Mouse (Mus musculus) thymus, postnatal 10 days (tissue): ENCODE measurements around the gene Plcb1.

Experiments used
- DNase-seq, 2 experiments: peaks; one replicate each; pipeline ENCODE4 v3.0.0; 2021; ENCODE audit warnings: low spot score in 2 of 2

Gene Plcb1

GRCm38 (mm10) chr2:134785970-134786855, at the start of gene Plcb1:
TSS of gene Plcb1 (plus strand) at chr2:134786067.
- peak in 1 of 2 experiments; percentile 3 for DNase-seq

DNA sequence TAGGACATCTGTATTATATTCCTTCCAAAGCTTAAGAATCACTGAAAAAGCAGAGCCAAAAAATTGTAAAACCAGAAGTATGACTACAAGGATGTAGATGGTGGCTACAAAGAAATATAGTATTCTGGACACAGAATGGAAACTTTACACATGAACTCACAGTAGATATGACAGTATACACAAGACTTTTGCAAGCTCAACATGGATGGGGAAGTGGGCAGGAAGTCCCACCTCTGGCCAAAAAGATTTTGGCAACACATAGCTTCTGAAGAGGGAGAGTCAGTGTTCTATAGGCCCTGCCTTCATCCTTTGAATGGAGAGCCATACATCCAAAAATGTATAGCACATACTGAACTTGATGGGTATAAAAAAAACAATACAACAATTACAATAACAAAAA, 30.3 kb upstream of the Plcb1 start:
- no peak for DNase-seq

- no peak for DNase-seq
These were observed 29.8 kb upstream of the Plcb1 start for GRCm38 (mm10) chr2:134756086-134756485.

- DNase-seq, result no peak
These were observed 24.8 kb upstream of the Plcb1 start for GRCm38 (mm10) chr2:134761029-134761428.

DNA sequence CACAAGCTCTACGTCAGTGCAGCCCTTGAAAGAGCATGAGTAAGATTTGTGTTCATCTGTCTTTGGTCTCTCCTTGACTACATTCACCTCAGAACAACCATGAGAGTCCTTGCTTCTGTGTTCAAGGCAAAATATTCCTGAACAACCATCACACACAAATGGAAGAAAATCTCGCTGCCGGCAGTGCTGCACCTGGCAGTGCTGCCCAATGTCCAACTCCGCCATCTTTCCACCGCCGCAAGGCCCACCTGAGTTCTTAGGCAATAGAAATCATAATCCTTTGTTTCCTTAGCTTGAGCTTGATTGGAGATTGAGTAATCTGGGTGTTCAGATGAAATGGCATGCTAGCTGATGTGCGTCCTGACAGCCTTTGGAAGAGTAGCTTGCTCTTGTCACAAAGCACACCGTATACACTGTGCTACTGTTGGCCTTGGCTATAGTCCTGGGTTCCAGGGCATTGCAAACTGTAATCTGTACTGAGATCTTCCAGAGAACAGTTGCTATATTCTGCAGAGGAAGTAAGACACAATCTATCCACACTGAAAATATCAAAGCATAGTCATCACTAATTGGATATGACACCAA, 22.4 kb upstream of the Plcb1 start:
- no peak for DNase-seq

DNA sequence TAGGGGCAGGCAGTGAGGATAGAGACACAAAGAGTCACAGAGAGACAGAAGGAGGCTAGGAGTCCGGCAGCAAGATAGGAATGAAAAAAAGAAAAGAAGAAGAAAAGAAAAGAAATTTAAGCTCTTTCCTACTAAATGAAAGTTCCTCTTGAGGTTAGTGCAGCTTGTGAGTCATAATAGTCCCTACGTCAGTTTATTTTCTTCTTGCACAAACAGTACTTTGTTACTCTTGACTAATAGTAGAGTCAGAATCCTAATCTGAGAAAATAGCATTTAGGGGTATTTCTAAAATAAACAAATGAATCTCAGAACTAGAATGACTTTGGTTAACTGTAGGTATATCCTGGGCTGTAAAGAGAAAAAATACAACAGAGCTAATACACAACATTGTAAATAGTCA, 21.4 kb upstream of the Plcb1 start:
- no peak for DNase-seq

DNA sequence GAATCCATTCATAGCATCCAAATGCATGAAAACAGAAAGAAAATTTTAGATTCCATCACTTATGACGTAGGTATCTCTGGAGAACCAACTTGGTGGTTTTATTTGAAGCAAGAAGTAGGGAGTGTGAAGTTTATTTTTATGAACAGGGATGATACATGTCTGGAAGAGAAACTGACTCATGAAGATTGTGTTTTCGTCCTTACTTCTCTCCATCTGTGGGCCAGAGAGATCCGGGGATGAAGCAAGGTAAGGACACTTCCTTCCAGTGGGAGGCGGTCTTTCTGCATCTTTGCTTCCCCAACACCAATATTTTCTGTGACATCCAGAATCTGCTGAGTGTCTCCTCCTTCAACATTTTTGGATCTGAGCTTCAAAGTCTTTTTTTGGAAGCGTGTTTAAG, 6.0 kb upstream of the Plcb1 start:
- DNase-seq, result no peak

DNA sequence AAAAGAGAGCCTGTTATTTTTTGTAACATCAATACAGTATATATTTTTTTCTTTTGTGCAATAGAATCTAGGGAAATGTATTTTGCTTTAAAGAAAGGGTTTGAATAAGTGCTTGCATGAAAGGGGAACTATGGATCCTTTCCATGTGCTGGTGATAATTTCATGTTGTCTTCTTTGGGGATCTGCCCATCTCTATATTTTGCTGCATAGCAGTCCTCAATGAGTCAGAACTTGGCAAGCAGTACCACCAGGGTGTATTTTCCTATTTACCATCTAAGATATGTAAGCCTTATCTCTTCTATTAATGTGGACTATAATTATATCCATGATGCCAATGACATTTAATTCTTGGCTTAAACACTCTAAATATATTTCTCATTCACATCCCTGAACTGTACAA, 5.6 kb upstream of the Plcb1 start:
- DNase-seq, result no peak

DNA sequence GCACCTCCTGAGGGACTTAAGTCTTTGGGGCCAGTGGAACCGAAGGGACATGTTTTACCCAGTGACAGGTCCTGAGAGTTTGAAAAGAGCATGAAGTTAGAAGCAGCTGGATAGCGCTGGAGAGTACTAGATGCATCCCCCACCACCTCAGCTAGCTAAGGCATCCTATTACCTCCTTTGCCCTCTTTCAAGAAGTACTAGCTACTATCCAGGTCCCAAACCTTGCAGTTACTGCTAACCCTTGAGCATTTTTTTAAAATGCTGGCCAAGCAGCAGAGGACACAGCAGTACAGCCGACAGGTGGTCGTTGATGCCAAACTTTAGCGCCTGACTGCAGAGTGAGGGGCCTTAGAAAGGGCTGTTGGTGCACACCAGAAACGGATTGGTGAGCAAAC, 986 bp downstream of the Plcb1 start:
- no peak for DNase-seq

- no peak for DNase-seq
These were observed 1.6 kb downstream of the Plcb1 start for GRCm38 (mm10) chr2:134787336-134788095.

GRCm38 (mm10) chr2:134792926-134793325, 7.1 kb downstream of the Plcb1 start:
- DNase-seq, result no peak

DNA sequence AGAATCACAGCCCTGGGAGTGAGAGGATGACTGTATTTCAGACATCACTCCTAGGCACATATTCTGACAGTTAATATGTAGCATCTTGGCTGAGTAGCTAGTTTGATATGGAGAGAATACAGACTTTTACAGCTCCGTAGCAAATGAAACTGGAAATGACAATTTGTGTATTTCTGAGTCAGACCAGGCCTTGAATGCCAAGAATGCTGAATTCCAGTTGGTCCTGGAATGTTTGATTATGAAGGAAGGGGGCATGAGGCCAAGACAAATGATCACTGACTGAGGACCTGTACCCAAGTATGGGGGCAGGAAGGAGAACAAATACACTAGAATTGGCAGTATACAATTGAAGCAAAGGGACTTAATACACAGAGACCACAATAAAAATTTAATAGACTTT, 14.4 kb downstream of the Plcb1 start:
- DNase-seq, result no peak

GRCm38 (mm10) chr2:134816383-134816782, 30.5 kb downstream of the Plcb1 start:
- no peak for DNase-seq

DNA sequence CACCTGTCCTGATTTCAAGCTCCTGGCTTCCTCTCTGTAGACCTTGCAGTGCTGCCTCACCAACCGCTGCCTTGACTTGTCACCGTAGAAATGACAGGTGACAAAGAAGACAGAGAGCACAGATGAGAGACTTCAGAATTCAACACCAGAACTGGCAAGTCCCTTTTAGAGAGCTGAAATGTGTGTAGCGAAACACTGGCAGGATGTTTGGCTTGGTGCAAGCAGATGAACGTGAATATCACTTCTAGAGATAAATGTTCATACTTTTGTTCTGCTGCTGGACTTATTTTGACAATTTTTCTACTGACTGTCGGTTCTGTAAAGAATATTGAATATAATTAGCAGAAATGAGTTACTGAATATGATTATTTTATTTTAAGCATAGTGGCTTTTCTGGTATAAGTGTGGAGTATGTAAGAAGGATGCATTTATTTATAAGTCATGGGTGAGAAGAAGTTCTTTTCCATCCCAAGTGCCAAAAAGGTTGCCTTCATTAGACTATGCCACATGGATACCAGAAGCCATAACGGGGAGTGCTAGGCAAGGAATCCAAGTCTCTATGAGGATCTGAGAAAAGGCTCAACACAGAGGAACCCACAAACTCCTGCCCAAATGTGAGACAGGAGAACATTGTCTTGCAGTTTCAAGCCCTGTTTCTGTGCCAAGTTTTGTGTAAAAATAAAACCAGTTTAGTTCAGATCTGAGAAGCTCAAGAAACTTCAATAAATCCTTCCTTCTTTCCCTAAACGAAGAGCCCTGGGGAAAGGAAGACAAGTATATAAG, 31.4 kb downstream of the Plcb1 start:
- DNase-seq, result no peak

- no peak for DNase-seq
These were observed 35.3 kb downstream of the Plcb1 start for GRCm38 (mm10) chr2:134821176-134821575.

- no peak for DNase-seq
These were observed 39.8 kb downstream of the Plcb1 start for GRCm38 (mm10) chr2:134825645-134826044.

DNA sequence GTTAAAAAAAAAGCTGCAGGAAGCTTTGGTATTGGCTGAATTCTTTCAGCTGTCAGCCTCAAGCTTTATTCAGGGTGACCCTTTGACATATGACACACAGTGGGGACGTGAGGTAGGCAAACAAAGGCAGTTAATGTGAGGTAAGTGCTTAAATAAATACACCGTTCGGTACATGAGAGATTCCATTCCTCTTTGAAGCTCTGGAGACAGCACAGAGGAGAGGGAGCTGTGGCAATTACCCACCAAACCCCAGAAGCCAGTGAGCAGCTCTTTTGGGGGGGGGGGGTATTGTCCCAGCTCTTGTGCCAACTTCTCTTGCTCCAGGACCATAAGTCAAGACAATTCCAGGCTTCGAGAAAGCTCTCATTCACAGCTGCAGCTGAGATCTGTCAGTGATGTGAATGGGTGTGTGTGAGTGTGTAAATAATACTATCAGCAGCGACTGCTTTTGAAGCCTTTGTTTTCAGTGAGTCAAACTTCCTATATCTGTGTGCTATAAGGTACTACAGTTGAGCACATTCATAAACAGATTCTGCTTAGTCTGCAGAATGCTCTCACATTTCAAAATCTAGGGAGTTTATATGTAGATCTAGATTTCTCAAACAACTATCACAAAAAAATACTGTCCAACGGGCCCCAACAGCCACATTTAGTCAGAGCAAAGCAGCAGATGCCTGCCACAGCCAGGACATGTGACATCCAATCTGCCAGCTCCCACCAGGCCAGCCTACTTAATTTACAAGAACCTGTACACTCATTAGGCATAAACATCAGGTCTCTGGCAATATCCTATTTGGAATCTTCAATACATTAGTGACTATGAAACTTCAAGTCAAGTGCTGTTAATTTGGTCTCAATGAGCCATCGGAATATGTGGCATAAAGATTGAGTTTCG, 40.5 kb downstream of the Plcb1 start:
- no peak for DNase-seq

DNA sequence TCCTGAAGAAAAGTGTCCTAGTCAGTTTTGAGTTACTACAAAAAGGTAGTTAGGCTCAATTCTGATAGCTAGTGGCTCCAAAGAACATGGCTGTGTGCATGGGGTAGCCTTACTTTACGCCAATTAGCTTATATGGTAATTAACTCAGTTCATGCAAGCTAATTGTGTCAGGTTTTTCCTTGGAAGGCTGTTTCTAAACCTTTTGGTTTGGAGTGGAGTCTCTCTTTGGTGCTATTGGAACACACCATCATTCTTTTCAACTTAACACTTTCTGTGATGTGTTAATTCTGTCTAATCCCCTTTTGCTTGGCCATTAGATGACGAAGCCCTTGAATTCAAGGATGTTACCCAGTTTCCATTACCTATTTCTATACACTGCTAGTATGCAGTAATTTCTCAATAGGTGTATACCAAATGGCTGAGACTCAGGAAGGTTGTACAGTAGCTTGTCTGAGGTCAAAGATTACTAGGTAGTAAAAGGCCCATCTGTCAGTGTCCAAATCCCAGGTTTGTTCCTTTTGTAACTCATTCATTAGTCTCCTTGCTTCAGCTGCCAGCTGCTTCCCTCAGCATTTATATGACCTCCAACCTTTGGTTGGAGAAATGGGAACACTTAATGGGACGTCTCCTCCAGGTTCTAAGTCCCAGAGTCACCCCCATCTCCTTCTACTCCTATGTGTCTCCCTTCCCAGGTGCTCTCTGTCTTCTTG, 42.1 kb downstream of the Plcb1 start:
- DNase-seq, result no peak

GRCm38 (mm10) chr2:134831861-134832260, 46.0 kb downstream of the Plcb1 start:
- no peak for DNase-seq

- DNase-seq, result no peak
These were observed 50.2 kb downstream of the Plcb1 start for GRCm38 (mm10) chr2:134836097-134836496.
